Mouse (Mus musculus): ENCODE data around the gene Shcbp1l. TPM values are rescaled to one million over a fixed set of nuclear protein-coding genes. Genes with fewer than 3 reads are reported as not detected.
"Not testable (repeated sequence)": the region's sequence is repeated elsewhere in the genome, so short reads cannot be mapped to it uniquely, and the experiment has no call there.

The Shcbp1l gene
- total and polyA plus RNA-seq, 3 experiments, result 0.59 to 1.6 TPM; not detected in 1

DNA sequence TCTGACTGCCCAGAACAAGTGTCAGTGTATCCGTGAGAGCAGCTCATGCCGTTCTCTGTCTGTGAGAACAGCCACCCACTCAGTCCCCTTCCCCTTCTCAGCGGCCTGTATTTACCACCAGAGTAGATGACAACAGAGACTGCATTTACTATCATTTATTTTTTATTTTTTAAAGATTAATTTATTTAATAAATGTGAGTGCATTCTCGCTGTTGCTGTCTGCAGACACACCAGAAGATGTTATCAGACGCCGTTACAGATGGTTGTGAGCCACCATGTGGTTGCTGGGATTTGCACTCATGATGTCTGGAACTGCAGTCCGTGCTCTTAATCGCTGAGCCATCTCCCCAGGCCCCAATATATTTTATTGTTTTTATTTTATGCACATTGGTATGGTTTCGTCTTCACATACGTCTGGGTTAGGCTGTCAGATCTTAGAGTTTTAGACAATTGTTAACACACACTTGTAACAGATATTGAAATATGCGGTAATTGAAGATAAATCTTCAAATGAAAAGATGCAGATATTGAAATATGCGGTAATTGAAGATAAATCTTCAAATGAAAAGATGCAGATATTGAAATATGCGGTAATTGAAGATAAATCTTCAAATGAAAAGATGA is 11.5 kb upstream of the Shcbp1l start:
- H3K36me3 ChIP-seq (replicated peaks in 1 of 2; ENCODE audit: control insufficient read depth in 1 of 2, insufficient read depth in 1 of 2, low read length in 1 of 2); dilution Hi-C loops (cut with MboI; ENCODE audit: extremely low pct_ligation_motif_present, extremely low pct_unique_long_range_greater_than_20kb, low sequenced_read_pairs); H3K9me3 ChIP-seq (replicated peaks; ENCODE audit: low read length); in situ Hi-C loops (cut with MboI; ENCODE audit: low pct_ligation_motif_present, low pct_unique_long_range_greater_than_20kb, low sequenced_read_pairs); H3K27me3 ChIP-seq (replicated peaks): not testable (repeated sequence)
- H3K4me3 ChIP-seq (replicated peaks in 1 of 3; ENCODE audit: low read depth in 2 of 3, low read length in 2 of 3, poor library complexity in 1 of 3), result peak overlapping the region; percentile 43 to 69 (median 53)
- peak; percentile 16; the same call in 1 of the 2 replicates for TF ChIP-seq MYC (IDR thresholded peaks at IDR 0.05; ENCODE audit: low read depth, low read length)
- DNase-seq (ENCODE audit: extremely low read depth), result peak; percentile 47
- peak overlapping the region; percentile 99; the same call in 1 of the 2 replicates for H3K27ac ChIP-seq (ENCODE audit: insufficient read depth, low read depth)
- H3K9ac ChIP-seq (ENCODE audit: insufficient read depth, low read depth), result peak overlapping the region; percentile 89
- H3K4me2 ChIP-seq (ENCODE audit: insufficient read depth, low read depth, poor library complexity, severe bottlenecking), result 0 out of 2 replicates have a peak overlapping the region, but pooled peaks have one; percentile 2
- H3K4me1 ChIP-seq (ENCODE audit: control insufficient read depth in 1 of 2, insufficient read depth in 2 of 2), result peaks cover 0 to 21% of the 10 kb centered on the region in 2 experiments; a peak in 2 of 4 replicates
- peaks cover 22% of the 10 kb centered on the region for H3K79me2 ChIP-seq (replicated peaks; ENCODE audit: control insufficient read depth, extremely low read depth, insufficient read depth, poor library complexity, severe bottlenecking)

DNA sequence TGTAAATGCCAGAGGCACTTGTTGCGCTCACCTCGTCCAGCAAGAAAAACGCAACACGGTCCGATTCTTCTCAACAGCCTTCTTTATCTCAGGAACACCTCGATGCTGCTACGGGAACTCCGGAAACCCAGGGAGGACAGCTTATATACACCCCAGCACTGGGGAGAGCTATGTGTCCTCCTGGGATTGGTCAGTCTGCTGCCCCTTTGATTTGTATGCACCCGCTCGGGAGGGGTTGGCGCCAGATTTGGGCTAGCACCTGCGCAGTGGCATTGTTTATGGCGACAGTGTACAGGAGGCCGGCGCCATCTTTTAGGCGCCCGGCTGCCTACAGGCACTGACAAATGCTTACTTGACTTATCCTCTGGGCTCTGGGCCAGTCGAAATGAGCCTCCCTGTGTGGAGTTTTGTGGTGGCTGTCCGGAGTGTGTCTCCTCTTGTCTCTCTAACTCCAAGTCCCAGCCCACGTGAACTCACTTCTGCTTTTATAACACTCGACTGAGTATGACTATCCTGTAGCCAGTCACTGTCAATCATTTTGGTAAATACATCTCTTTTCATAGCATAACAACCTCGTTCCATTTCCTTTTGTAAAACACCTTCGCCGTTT is 10.7 kb upstream of the Shcbp1l start:
- Histone ChIP-seq H3K9ac (ENCODE audit: insufficient read depth, low read depth) (peak overlapping the region; percentile 98), H3K4me1 (ENCODE audit: control insufficient read depth in 1 of 2, insufficient read depth in 2 of 2) (peaks cover 0 to 17% of the 10 kb centered on the region in 2 experiments; a peak in 2 of 4 replicates), H3K4me3 (replicated peaks in 1 of 3; ENCODE audit: low read depth in 2 of 3, low read length in 2 of 3, poor library complexity in 1 of 3) (peak overlapping the region; percentile 53 to 69 (median 59)), H3K27ac (ENCODE audit: insufficient read depth, low read depth) (peak overlapping the region; percentile 99), H3K79me2 (replicated peaks; ENCODE audit: control insufficient read depth, extremely low read depth, insufficient read depth, poor library complexity, severe bottlenecking) (peaks cover 21% of the 10 kb centered on the region), H3K4me2 (ENCODE audit: insufficient read depth, low read depth, poor library complexity, severe bottlenecking) (peak overlapping the region; percentile 78; the same call in 1 of the 2 replicates)
- H3K27me3 ChIP-seq (replicated peaks); dilution Hi-C loops (cut with MboI; ENCODE audit: extremely low pct_ligation_motif_present, extremely low pct_unique_long_range_greater_than_20kb, low sequenced_read_pairs); in situ Hi-C loops (cut with MboI; ENCODE audit: low pct_ligation_motif_present, low pct_unique_long_range_greater_than_20kb, low sequenced_read_pairs); H3K36me3 ChIP-seq (replicated peaks in 1 of 2; ENCODE audit: control insufficient read depth in 1 of 2, insufficient read depth in 1 of 2, low read length in 1 of 2); H3K9me3 ChIP-seq (replicated peaks; ENCODE audit: low read length): not testable (repeated sequence)
- DNase-seq (ENCODE audit: extremely low read depth), result peak; percentile 90
- TF ChIP-seq HCFC1 (IDR thresholded peaks at IDR 0.05; ENCODE audit: low read depth, low read length), result peak; percentile 62
- peak; percentile 98 for TF ChIP-seq POLR2AphosphoS2 (IDR thresholded peaks at IDR 0.05; ENCODE audit: low read depth, low read length)
- peak; percentile 46; the same call in 1 of the 2 replicates for TF ChIP-seq MEF2A (IDR thresholded peaks at IDR 0.05; ENCODE audit: borderline replicate concordance, low read depth, low read length)
- peak; percentile 99 for TF ChIP-seq ZMIZ1 (IDR thresholded peaks at IDR 0.05; ENCODE audit: low read depth, low read length)
- peak; percentile 57; the same call in 1 of the 2 replicates for TF ChIP-seq CHD1 (IDR thresholded peaks at IDR 0.05; ENCODE audit: low read depth, low read length)
- TF ChIP-seq MXI1 (IDR thresholded peaks at IDR 0.05; ENCODE audit: low read depth, low read length), result peak; percentile 82
- TF ChIP-seq TCF12 (IDR thresholded peaks at IDR 0.05; ENCODE audit: low read depth, low read length), result peak; percentile 78
- 0 out of 2 replicates have a peak, but pooled peaks have one; percentile 60 for TF ChIP-seq SIN3A (IDR thresholded peaks at IDR 0.05; ENCODE audit: low read length)
- TF ChIP-seq MAX (IDR thresholded peaks at IDR 0.05; ENCODE audit: low read length), result peak; percentile 91
- peak; percentile 95 for TF ChIP-seq E2F4 (IDR thresholded peaks at IDR 0.05; ENCODE audit: insufficient replicate concordance, low read depth, low read length)
- TF ChIP-seq TBP (conservative IDR thresholded peaks at IDR 0.05; ENCODE audit: low read depth, low read length), result peak; percentile 98
- 0 out of 2 replicates have a peak, but pooled peaks have one; percentile 16 for TF ChIP-seq JUND (conservative IDR thresholded peaks at IDR 0.05; ENCODE audit: low read depth, low read length)
- TF ChIP-seq NRF1 (IDR thresholded peaks at IDR 0.05; ENCODE audit: low read depth, low read length), result peak; percentile 86
- TF ChIP-seq MYC (IDR thresholded peaks at IDR 0.05; ENCODE audit: low read depth, low read length), result peak; percentile 98
- peak; percentile 99 for TF ChIP-seq NELFE (IDR thresholded peaks at IDR 0.05; ENCODE audit: low read depth, low read length)
- TF ChIP-seq MAZ (IDR thresholded peaks at IDR 0.05; ENCODE audit: low read depth, low read length), result 0 out of 2 replicates have a peak, but pooled peaks have one; percentile 66
- TF ChIP-seq POLR2A (IDR thresholded peaks at IDR 0.05; ENCODE audit: low read depth, low read length), result peak; percentile 99
- TF ChIP-seq ETS1 (conservative IDR thresholded peaks at IDR 0.05; ENCODE audit: low read depth, low read length), result peak; percentile 5; the same call in 1 of the 2 replicates
- peak; percentile 68 for TF ChIP-seq ELF1 (IDR thresholded peaks at IDR 0.05; ENCODE audit: low read depth, low read length)
